Mouse (Mus musculus) spleen, adult 12 weeks (tissue): ENCODE data around the gene Mcm9.
"Not testable (repeated sequence)": the region's sequence is repeated elsewhere in the genome, so short reads cannot be mapped to it uniquely, and the experiment has no call there.

ENCODE experiments used
- DNase-seq: peaks from one replicate; pipeline ENCODE4 v3.0.0; 2022; ENCODE audit warnings: low spot score

Mcm9 gene

GRCm38 (mm10) chr10:53499518-53499917, 130.7 kb downstream of the Mcm9 start:
- no peak for DNase-seq

GRCm38 (mm10) chr10:53495349-53495748, 134.9 kb downstream of the Mcm9 start:
- not testable (repeated sequence) for DNase-seq

GRCm38 (mm10) chr10:53493954-53494353, 136.3 kb downstream of the Mcm9 start:
- no peak for DNase-seq
